In genomic region chr6:146676904-146677303, GRCm38 (mm10) we compare ENCODE assay signal across 22 mouse cellular contexts.
"Had no signal": no experiment of that assay in that cellular context is flagged by ENCODE, and none has a peak within 500 bp of the region (broad histone marks: within the 10 kb centered on the region; RNA-seq: fewer than 3 reads in every experiment).

No protein-coding gene starts in this region.

- DNase-seq: forebrain, postnatal 0 days; gastrocnemius, postnatal 14 days; gastrocnemius, postnatal 36 days; kidney, adult 11 months; kidney, adult 2 months; kidney, adult 9 months; kidney, postnatal 14 days; kidney, postnatal 36 days; layer of hippocampus, adult 9-11 months; layer of hippocampus, postnatal 36 days; left cerebral cortex, postnatal 4 days; lung, adult 18-20 months had no signal

- H3K27ac ChIP-seq: hindbrain, embryonic 13.5 days; hindbrain, embryonic 15.5 days; hindbrain, postnatal 0 days; kidney, embryonic 15.5 days; kidney, postnatal 0 days; limb, embryonic 13.5 days; limb, embryonic 15.5 days; liver, embryonic 12.5 days; liver, embryonic 14.5 days had no signal

- ATAC-seq: forebrain, postnatal 0 days; hindbrain, postnatal 0 days; intestine, embryonic 16.5 days; liver, embryonic 12.5 days had no signal

- H3K9me3 ChIP-seq: hindbrain, embryonic 13.5 days; hindbrain, embryonic 15.5 days; kidney, embryonic 15.5 days; limb, embryonic 15.5 days had no signal

- H3K4me1 ChIP-seq: hindbrain, embryonic 13.5 days; hindbrain, embryonic 15.5 days; kidney, embryonic 15.5 days; limb, embryonic 13.5 days; limb, embryonic 15.5 days; liver, embryonic 12.5 days had no signal

- H3K36me3 ChIP-seq: hindbrain, embryonic 13.5 days; hindbrain, embryonic 15.5 days; kidney, embryonic 15.5 days; limb, embryonic 13.5 days; limb, embryonic 15.5 days; liver, embryonic 12.5 days had no signal

- H3K27me3 ChIP-seq: hindbrain, embryonic 13.5 days; hindbrain, embryonic 15.5 days; kidney, embryonic 15.5 days; limb, embryonic 13.5 days; limb, embryonic 15.5 days; liver, embryonic 12.5 days had no signal

- H3K9ac ChIP-seq: forebrain, postnatal 0 days; hindbrain, embryonic 13.5 days; hindbrain, embryonic 15.5 days; kidney, embryonic 15.5 days; limb, embryonic 13.5 days; limb, embryonic 15.5 days; liver, embryonic 12.5 days; liver, embryonic 14.5 days had no signal

- H3K4me3 ChIP-seq: hindbrain, embryonic 13.5 days; hindbrain, embryonic 15.5 days; kidney, embryonic 15.5 days; limb, embryonic 13.5 days; limb, embryonic 15.5 days; liver, embryonic 12.5 days had no signal

- H3K4me2 ChIP-seq: hindbrain, embryonic 13.5 days; hindbrain, embryonic 15.5 days; kidney, embryonic 15.5 days; limb, embryonic 13.5 days; limb, embryonic 15.5 days; liver, embryonic 12.5 days had no signal
